Mouse (Mus musculus) ovary, adult 18-20 months (tissue): Measurements from ENCODE around the gene Usp25.

Source experiments
- DNase-seq: peaks from one replicate; pipeline ENCODE4 v3.0.0; 2022; ENCODE audit warnings: low spot score, mixed read lengths

Gene Usp25

GRCm38 (mm10) chr16:77034751-77035150 is 21.2 kb downstream of the Usp25 start:
- no peak for DNase-seq

GRCm38 (mm10) chr16:77041573-77041972 is 28.1 kb downstream of the Usp25 start:
- no peak for DNase-seq

GRCm38 (mm10) chr16:77043499-77043898 is 30.0 kb downstream of the Usp25 start:
- no peak for DNase-seq

- no peak for DNase-seq
Measured at GRCm38 (mm10) chr16:77054184-77054583, 40.7 kb downstream of the Usp25 start.

- no peak for DNase-seq
Measured at GRCm38 (mm10) chr16:77055519-77056159, 42.1 kb downstream of the Usp25 start.

GRCm38 (mm10) chr16:77056160-77056520 is 42.6 kb downstream of the Usp25 start:
- DNase-seq: no peak

GRCm38 (mm10) chr16:77058567-77058966 is 45.1 kb downstream of the Usp25 start:
- DNase-seq: no peak

- no peak for DNase-seq
Measured at GRCm38 (mm10) chr16:77060166-77060565, 46.7 kb downstream of the Usp25 start.

GRCm38 (mm10) chr16:77063916-77064315 is 50.4 kb downstream of the Usp25 start:
- no peak for DNase-seq

- no peak for DNase-seq
Measured at GRCm38 (mm10) chr16:77076954-77077735, 63.6 kb downstream of the Usp25 start.

GRCm38 (mm10) chr16:77077736-77078005 is 64.2 kb downstream of the Usp25 start:
- no peak for DNase-seq

- no peak for DNase-seq
Measured at GRCm38 (mm10) chr16:77084071-77084470, 70.6 kb downstream of the Usp25 start.

GRCm38 (mm10) chr16:77089806-77090205 is 76.3 kb downstream of the Usp25 start:
- DNase-seq: no peak

GRCm38 (mm10) chr16:77093526-77093925 is 80.0 kb downstream of the Usp25 start:
- DNase-seq: no peak

GRCm38 (mm10) chr16:77095017-77095551 is 81.6 kb downstream of the Usp25 start:
- DNase-seq: no peak

- DNase-seq: peak; percentile 64
Measured at GRCm38 (mm10) chr16:77099018-77099869, 85.7 kb downstream of the Usp25 start.

- DNase-seq: no peak
Measured at GRCm38 (mm10) chr16:77103637-77104264, 90.2 kb downstream of the Usp25 start.

- no peak for DNase-seq
Measured at GRCm38 (mm10) chr16:77111268-77111667, 97.8 kb downstream of the Usp25 start.

GRCm38 (mm10) chr16:77125908-77126307 is 112.4 kb downstream of the Usp25 start:
- no peak for DNase-seq

- no peak for DNase-seq
Measured at GRCm38 (mm10) chr16:77128683-77129082, 115.2 kb downstream of the Usp25 start.

GRCm38 (mm10) chr16:77133055-77133454 is 119.5 kb downstream of the Usp25 start:
- DNase-seq: no peak

- DNase-seq: no peak
Measured at GRCm38 (mm10) chr16:77140651-77141050, 127.1 kb downstream of the Usp25 start.
